Mouse (Mus musculus): ENCODE data around the gene Rfx3. TPM values are rescaled to one million over a fixed set of nuclear protein-coding genes. Genes with fewer than 3 reads are reported as not detected.
A peak's percentile ranks its signal among the peaks of the same experiment; 100 is the strongest.

Gene Rfx3
- total and polyA plus RNA-seq, 3 experiments = 1.1 to 62.0 (median 1.8) TPM

- peak overlapping the region; percentile 88 for H3K9ac ChIP-seq (ENCODE audit: control insufficient read depth, low read depth, low read length, poor library complexity, severe bottlenecking)
- H3K9me3 ChIP-seq (replicated peaks; ENCODE audit: insufficient read depth, low read length) = no peaks in the 10 kb centered on the region
- H3K36me3 ChIP-seq (ENCODE audit: control insufficient read depth in 1 of 2, insufficient read depth in 2 of 2, low read length in 2 of 2) = peaks cover 0 to 8% of the 10 kb centered on the region in 2 experiments; a peak in 2 of 4 replicates
- H3K27me3 ChIP-seq (ENCODE audit: control insufficient read depth in 1 of 2, insufficient read depth in 2 of 2, low read length in 2 of 2) = no peaks in the 10 kb centered on the region
- peak overlapping the region; percentile 80 to 89 for H3K4me3 ChIP-seq (ENCODE audit: control insufficient read depth in 1 of 2, insufficient read depth in 1 of 2, low read depth in 2 of 2, low read length in 2 of 2)
- H3K4me1 ChIP-seq (ENCODE audit: control insufficient read depth in 1 of 2, insufficient read depth in 2 of 2, low read length in 2 of 2) = peaks cover 3 to 4% of the 10 kb centered on the region in 2 experiments; a peak in 2 of 4 replicates
- peak overlapping the region; percentile 65 for H3K27ac ChIP-seq (ENCODE audit: control insufficient read depth, low read depth, low read length)
- peaks cover 19% of the 10 kb centered on the region for H3K79me2 ChIP-seq (ENCODE audit: control insufficient read depth, insufficient read depth, low read length, poor library complexity)
- peak; percentile 83 for DNase-seq (ENCODE audit: low read depth, low spot score)
- TF ChIP-seq USF1 (IDR thresholded peaks at IDR 0.05; ENCODE audit: low read depth, low read length) (no peak), POLR2A (IDR thresholded peaks at IDR 0.05; ENCODE audit: control insufficient read depth in 1 of 2, insufficient read depth in 1 of 2, low read depth in 1 of 2, low read length in 2 of 2, poor library complexity in 1 of 2) (no peak), POLR2AphosphoS5 (IDR thresholded peaks at IDR 0.05; ENCODE audit: borderline replicate concordance, low read depth, low read length) (no peak), E2F4 (IDR thresholded peaks at IDR 0.05; ENCODE audit: borderline replicate concordance, low read depth, low read length) (no peak), TBP (IDR thresholded peaks at IDR 0.05; ENCODE audit: low read depth, low read length) (0 out of 2 replicates have a peak, but pooled peaks have one; percentile 13), RAD21 (IDR thresholded peaks at IDR 0.05; ENCODE audit: low read depth, low read length) (no peak), JUND (IDR thresholded peaks at IDR 0.05; ENCODE audit: low read depth, low read length) (no peak), MAX (IDR thresholded peaks at IDR 0.05; ENCODE audit: low read length) (no peak), BHLHE40 (IDR thresholded peaks at IDR 0.05; ENCODE audit: borderline replicate concordance, low read depth, low read length) (no peak), GABPA (IDR thresholded peaks at IDR 0.05; ENCODE audit: low read depth, low read length) (no peak), TCF12 (IDR thresholded peaks at IDR 0.05; ENCODE audit: low read depth, low read length) (no peak), CHD2 (IDR thresholded peaks at IDR 0.05; ENCODE audit: low read length) (no peak), NRF1 (IDR thresholded peaks at IDR 0.05; ENCODE audit: insufficient read depth, low read depth, low read length, poor library complexity, severe bottlenecking) (no peak), ZKSCAN1 (IDR thresholded peaks at IDR 0.05; ENCODE audit: low read depth, low read length) (no peak), TAL1 (IDR thresholded peaks at IDR 0.05; ENCODE audit: low read length) (no peak), CHD1 (IDR thresholded peaks at IDR 0.05; ENCODE audit: low read depth, low read length) (0 out of 2 replicates have a peak, but pooled peaks have one; percentile 44), UBTF (IDR thresholded peaks at IDR 0.05; ENCODE audit: borderline replicate concordance, insufficient read depth, low read depth, low read length) (no peak), MYB (IDR thresholded peaks at IDR 0.05; ENCODE audit: low read depth, low read length) (no peak), ELF1 (IDR thresholded peaks at IDR 0.05; ENCODE audit: low read depth, low read length) (no peak), KAT2A (conservative IDR thresholded peaks at IDR 0.05; ENCODE audit: low read depth, low read length) (no peak), ETS1 (IDR thresholded peaks at IDR 0.05; ENCODE audit: low read depth, low read length) (peak; percentile 24; the same call in 1 of the 2 replicates), MXI1 (IDR thresholded peaks at IDR 0.05; ENCODE audit: low read depth, low read length) (peak; percentile 49), MAFK (IDR thresholded peaks at IDR 0.05; ENCODE audit: borderline replicate concordance, low read depth, low read length) (no peak), RCOR1 (IDR thresholded peaks at IDR 0.05; ENCODE audit: low read depth, low read length) (peak; percentile 64; the same call in 1 of the 2 replicates), SMC3 (IDR thresholded peaks at IDR 0.05; ENCODE audit: low read depth, low read length) (no peak), ZNF384 (IDR thresholded peaks at IDR 0.05; ENCODE audit: low read depth, low read length) (peak; percentile 81), MEF2A (IDR thresholded peaks at IDR 0.05; ENCODE audit: extremely low read depth, insufficient replicate concordance, low read depth, low read length, poor library complexity, severe bottlenecking) (no peak), MYC (IDR thresholded peaks at IDR 0.05; ENCODE audit: low read depth, low read length) (no peak), ZMIZ1 (IDR thresholded peaks at IDR 0.05; ENCODE audit: low read depth, low read length) (no peak), HCFC1 (IDR thresholded peaks at IDR 0.05; ENCODE audit: low read depth, low read length) (peak; percentile 41; the same call in 1 of the 2 replicates), NELFE (IDR thresholded peaks at IDR 0.05; ENCODE audit: low read depth, low read length) (no peak), ZC3H11A (IDR thresholded peaks at IDR 0.05; ENCODE audit: low read depth, low read length) (no peak), SIN3A (IDR thresholded peaks at IDR 0.05; ENCODE audit: low read length) (peak; percentile 69), EP300 (IDR thresholded peaks at IDR 0.05; ENCODE audit: low read depth in 1 of 2, low read length in 2 of 2) (no peak; a peak in 1 of 4 replicates), GATA1 (IDR thresholded peaks at IDR 0.05; ENCODE audit: low read depth, low read length) (no peak), MAZ (IDR thresholded peaks at IDR 0.05; ENCODE audit: low read depth, low read length) (peak; percentile 84)
These were observed 1.2 kb downstream of the Rfx3 start for GRCm38 (mm10) chr19:28009587-28010281.
